Mouse (Mus musculus) erythroblast, embryonic 14.5 days (primary cell): Measurements from ENCODE around the gene Ntsr2. TPM values are rescaled to one million over a fixed set of nuclear protein-coding genes. Genes with fewer than 3 reads are reported as not detected.

Experiments used
- H3K27me3 ChIP-seq: 2 replicates; pipeline ENCODE4 v1.6.1; 2012; ENCODE audit warnings: inconsistent platforms; ENCODE audit not compliant: control insufficient read depth
- H3K36me3 ChIP-seq: 2 replicates; pipeline ENCODE4 v1.6.1; 2012; ENCODE audit warnings: mild to moderate bottlenecking, inconsistent platforms; ENCODE audit not compliant: control insufficient read depth
- H3K4me1 ChIP-seq: 2 replicates; pipeline ENCODE4 v1.6.1; 2012; ENCODE audit warnings: inconsistent platforms; ENCODE audit not compliant: control insufficient read depth
- H3K4me3 ChIP-seq: replicated peaks from 2 replicates; pipeline ENCODE3; 2012; ENCODE audit warnings: moderate library complexity, mild to moderate bottlenecking, inconsistent platforms
- H3K9me3 ChIP-seq: 2 replicates; pipeline ENCODE4 v1.6.1; 2012; ENCODE audit warnings: low read length, inconsistent platforms, mixed read lengths; ENCODE audit not compliant: control insufficient read depth
- GATA1 ChIP-seq: IDR thresholded peaks from 2 replicates; pipeline ENCODE4 v1.6.1; 2012; ENCODE audit warnings: low read length, inconsistent platforms, mixed read lengths
- TAL1 ChIP-seq: IDR thresholded peaks from 3 replicates; pipeline ENCODE4 v1.6.1; 2012; ENCODE audit warnings: low read length, inconsistent platforms, mixed read lengths
- polyA plus RNA-seq: library from polyadenylated mRNA; stranded (reverse); fragments of >175 nt; gene quantifications from 2 replicates; pipeline ENCODE4 v1.2.3, GENCODE M21; 2012

Gene Ntsr2
- polyA plus RNA-seq, 1 experiment = not detected

DNA sequence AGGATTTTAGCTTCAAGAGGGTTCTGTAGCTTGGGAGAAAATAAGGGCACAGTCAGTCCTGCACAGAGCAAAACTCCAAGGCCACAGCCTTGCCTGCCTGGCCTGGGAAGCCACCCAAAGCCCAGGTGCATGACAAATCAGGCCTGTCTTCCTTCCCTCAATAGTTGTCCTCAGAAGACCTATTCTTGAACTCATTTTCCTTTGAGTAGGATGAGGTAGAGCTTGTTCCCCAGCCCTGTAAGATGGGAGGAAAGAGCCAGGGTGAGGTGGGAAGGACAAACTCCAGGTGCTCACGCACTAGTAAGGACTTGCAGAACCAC, 22.4 kb upstream of the Ntsr2 start:
- Histone ChIP-seq H3K9me3 (no peaks in the 10 kb centered on the region), H3K36me3 (no peaks in the 10 kb centered on the region), H3K4me1 (no peaks in the 10 kb centered on the region), H3K4me3 (no peak overlapping the region), H3K27me3 (no peaks in the 10 kb centered on the region)
- TF ChIP-seq TAL1 (no peak), GATA1 (no peak)

GRCm38 (mm10) chr12:16631423-16631822, 21.8 kb upstream of the Ntsr2 start:
- H3K4me1 ChIP-seq = no peaks in the 10 kb centered on the region
- H3K36me3 ChIP-seq = no peaks in the 10 kb centered on the region
- TF ChIP-seq GATA1 = no peak
- no peaks in the 10 kb centered on the region for H3K9me3 ChIP-seq
- no peaks in the 10 kb centered on the region for H3K27me3 ChIP-seq
- H3K4me3 ChIP-seq = no peak overlapping the region

DNA sequence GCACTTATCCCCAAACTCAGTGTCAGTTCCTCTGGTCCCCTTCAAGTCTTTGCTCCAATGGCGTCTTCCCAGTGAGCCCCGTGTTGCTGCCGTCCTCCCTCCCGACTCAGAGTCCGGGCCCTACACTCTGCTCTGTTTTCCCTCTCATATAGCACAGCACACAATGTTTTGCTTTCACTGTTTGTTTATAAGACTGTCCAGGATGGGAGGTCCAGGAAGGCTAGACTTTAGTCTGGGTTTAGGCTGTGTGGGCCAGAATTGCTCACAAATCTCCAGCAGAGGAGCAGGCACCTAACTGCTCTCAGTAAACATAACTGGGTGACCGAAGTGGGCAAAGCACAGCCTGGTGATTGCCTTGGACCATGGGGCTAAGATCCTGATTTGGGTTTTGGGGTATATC, 19.9 kb upstream of the Ntsr2 start:
- Histone ChIP-seq H3K4me1 (no peaks in the 10 kb centered on the region), H3K9me3 (no peaks in the 10 kb centered on the region), H3K27me3 (no peaks in the 10 kb centered on the region), H3K36me3 (no peaks in the 10 kb centered on the region), H3K4me3 (no peak overlapping the region)
- no peak for TF ChIP-seq GATA1
- no peak for TF ChIP-seq TAL1

DNA sequence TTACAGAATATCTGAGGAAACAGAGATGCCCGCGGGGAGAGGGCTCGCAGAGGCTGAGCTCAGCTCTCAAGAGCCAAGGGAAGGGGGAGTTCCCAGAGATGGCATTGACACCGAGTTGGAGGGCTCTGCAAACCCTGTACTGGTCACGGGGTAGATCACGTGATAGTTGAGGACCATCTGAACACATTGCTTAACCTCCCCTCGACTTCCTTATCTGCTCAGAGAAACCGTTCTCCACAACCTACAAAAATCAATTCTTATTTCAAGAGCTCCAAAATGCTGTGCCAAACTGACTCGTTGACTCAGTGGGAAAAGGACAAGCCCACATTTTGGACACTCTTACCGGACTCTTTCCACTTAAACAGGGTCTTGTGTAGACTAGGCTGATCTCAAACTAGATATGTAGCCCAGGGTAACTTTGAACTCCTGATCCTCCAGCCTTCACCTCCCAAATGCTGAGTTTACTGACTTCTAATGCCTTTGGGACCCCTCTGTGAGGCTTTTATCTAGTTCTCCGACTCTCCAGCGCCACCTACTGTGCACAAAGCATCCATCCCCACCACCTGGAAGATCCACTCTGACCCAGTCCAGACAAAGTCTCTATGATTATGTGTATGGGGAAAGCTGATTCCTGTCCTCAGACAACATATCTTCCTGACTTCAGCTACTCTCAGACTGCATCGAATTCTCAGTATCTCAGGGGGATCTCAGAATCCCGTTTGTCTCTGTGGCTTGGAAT, 18.9 kb upstream of the Ntsr2 start:
- H3K9me3 ChIP-seq = no peaks in the 10 kb centered on the region
- no peaks in the 10 kb centered on the region for H3K4me1 ChIP-seq
- no peaks in the 10 kb centered on the region for H3K27me3 ChIP-seq
- H3K36me3 ChIP-seq = no peaks in the 10 kb centered on the region
- TF ChIP-seq TAL1 (no peak), GATA1 (no peak)
- no peak overlapping the region for H3K4me3 ChIP-seq

GRCm38 (mm10) chr12:16635816-16636215, 17.4 kb upstream of the Ntsr2 start:
- no peaks in the 10 kb centered on the region for H3K9me3 ChIP-seq
- H3K27me3 ChIP-seq = no peaks in the 10 kb centered on the region
- no peak overlapping the region for H3K4me3 ChIP-seq
- TF ChIP-seq TAL1 = no peak
- TF ChIP-seq GATA1 = no peak
- H3K4me1 ChIP-seq = no peaks in the 10 kb centered on the region
- no peaks in the 10 kb centered on the region for H3K36me3 ChIP-seq

DNA sequence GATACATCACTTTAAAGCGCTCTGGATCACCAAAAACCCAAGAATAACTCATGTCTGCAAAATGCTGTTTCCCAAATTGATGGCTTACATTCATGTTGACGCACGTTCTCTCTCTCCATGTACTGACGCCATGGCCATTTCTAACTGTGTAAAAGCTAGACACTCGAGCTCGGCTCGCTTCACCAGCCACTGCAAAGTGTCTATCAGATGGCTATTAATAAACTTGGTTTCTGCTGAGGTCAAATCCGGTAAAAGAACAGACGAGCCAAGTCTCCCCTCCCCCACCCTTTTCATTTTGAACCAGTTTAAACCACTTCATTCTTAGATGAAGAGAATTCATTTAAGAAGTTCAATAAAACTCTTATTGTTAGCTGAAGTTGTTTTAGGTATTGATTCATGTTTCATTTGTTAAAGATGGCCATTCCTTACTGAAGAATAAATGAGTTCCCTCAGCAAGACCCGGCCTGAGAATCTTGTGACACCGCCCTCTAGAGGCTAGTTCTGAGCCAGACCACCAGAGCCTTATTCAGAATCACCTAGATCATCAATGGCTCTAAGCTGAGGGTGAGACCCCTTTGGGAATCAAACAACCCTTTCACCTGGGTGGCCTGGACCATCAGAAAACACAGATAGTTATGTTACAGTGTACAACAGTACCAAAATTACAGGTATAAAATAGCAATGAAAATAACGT, 14.0 kb upstream of the Ntsr2 start:
- Histone ChIP-seq H3K9me3 (no peaks in the 10 kb centered on the region), H3K27me3 (no peaks in the 10 kb centered on the region), H3K4me1 (no peaks in the 10 kb centered on the region), H3K36me3 (no peaks in the 10 kb centered on the region), H3K4me3 (no peak overlapping the region)
- TF ChIP-seq TAL1 (no peak), GATA1 (no peak)

DNA sequence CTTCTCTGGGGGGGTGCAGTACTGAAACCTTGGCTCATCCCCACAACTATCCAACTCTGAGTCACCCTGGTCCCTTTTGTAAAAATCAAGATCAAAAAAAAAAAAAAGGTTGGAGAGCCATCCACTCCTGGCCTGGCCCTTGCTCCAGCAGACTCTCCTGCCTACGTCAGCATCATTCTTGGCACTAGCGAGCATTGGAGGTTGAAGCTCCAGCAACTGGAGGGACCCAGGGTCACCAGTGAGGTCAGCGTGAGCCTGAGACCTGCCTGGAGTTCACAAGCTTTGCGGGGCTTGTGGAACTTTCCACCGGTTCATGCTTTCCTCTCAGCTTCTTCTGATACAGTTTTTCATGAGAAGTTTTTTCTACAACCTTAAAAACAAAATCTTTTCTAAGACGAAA, 13.1 kb upstream of the Ntsr2 start:
- Histone ChIP-seq H3K4me1 (no peaks in the 10 kb centered on the region), H3K4me3 (no peak overlapping the region), H3K36me3 (no peaks in the 10 kb centered on the region), H3K27me3 (no peaks in the 10 kb centered on the region), H3K9me3 (no peaks in the 10 kb centered on the region)
- TF ChIP-seq GATA1 (no peak), TAL1 (no peak)

- TF ChIP-seq TAL1 (no peak), GATA1 (no peak)
- Histone ChIP-seq H3K9me3 (no peaks in the 10 kb centered on the region), H3K36me3 (no peaks in the 10 kb centered on the region), H3K4me3 (no peak overlapping the region), H3K27me3 (no peaks in the 10 kb centered on the region), H3K4me1 (no peaks in the 10 kb centered on the region)
These were observed 11.2 kb upstream of the Ntsr2 start for GRCm38 (mm10) chr12:16642000-16642399.

- no peaks in the 10 kb centered on the region for H3K9me3 ChIP-seq
- no peak overlapping the region for H3K4me3 ChIP-seq
- H3K36me3 ChIP-seq = no peaks in the 10 kb centered on the region
- no peaks in the 10 kb centered on the region for H3K4me1 ChIP-seq
- no peak for TF ChIP-seq TAL1
- TF ChIP-seq GATA1 = no peak
- no peaks in the 10 kb centered on the region for H3K27me3 ChIP-seq
These were observed 9.5 kb upstream of the Ntsr2 start for GRCm38 (mm10) chr12:16643508-16644345.
